Mouse (Mus musculus) spleen, adult 12 weeks (tissue): ENCODE data around the gene Nfia.

Source experiments
- DNase-seq: peaks from one replicate; pipeline ENCODE4 v3.0.0; 2022; ENCODE audit warnings: low spot score

Gene Nfia

DNA sequence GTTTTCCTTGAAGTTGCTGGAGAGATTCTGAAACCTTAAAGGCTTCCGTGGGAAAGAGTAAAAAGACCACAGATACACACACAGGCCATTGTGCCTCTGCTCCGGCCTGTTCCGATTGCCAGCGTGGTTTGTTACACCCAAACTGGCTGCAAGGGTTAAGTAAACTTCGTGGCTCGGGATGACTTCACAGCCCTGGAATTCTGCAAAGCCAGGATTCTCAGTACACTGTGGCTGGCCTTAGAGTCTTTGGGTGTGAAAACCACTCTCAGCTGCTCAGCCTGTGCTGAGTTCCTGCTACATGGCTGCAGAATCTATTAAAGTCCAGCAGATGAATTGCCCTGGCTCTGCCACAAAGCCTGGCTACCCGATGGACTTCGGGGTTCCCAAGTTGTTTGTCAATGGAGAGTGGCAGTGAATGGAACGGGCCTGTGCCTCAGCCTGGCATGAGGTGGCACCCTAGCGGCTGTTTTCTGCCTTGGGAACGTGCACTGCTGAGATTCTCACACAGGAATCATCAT is 231.6 kb downstream of the Nfia start:
- DNase-seq, result no peak

GRCm38 (mm10) chr4:98004986-98005385 is 232.5 kb downstream of the Nfia start:
- no peak for DNase-seq

GRCm38 (mm10) chr4:98008814-98009368 is 236.4 kb downstream of the Nfia start:
- no peak for DNase-seq

- DNase-seq, result no peak
Measured at GRCm38 (mm10) chr4:98009966-98010365, 237.4 kb downstream of the Nfia start.

DNA sequence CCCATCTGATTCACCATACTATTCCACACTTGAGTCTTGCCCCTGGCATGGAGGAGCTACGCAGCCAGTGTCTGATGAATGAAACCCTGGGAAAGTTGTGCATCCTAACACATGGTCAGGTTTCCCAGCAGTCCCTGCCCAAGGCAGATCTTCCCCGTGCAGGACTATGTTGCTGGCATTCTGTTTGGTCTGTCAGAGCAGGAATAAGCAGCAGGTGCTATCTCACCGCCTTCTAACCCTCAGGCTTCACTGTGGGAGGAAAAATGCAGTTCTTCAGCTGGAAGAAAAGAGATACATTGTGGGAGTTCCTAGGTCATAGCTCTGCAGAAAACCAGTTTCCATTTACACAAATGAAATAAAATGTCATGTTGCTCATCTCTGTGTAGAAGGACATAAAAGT is 247.3 kb downstream of the Nfia start:
- no peak for DNase-seq

GRCm38 (mm10) chr4:98020836-98021235 is 248.3 kb downstream of the Nfia start:
- no peak for DNase-seq

DNA sequence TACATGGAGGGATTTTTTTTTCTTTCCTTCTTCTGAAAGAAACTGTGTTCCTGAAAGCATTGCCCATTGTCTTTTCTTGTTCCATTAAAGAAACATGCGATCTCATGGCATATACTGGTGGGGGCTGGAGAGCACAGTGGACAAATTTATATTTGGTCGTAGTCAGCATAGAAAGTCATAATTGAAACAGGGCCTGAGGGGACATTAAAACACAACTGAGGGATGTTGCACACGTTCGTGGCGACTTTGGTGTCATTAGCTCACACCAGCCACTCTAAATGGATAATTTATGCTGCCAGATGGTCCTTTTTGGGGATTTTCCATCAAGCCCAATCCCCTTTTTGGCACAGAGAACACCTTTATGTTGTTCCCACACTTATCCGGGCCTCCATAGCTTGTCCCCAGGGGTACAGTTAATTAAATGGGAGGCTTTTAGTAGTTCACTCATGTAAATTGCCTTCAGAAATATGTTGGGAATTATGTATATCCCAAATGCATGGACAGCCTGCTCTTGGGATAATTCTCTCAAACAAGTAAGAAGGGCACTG is 250.8 kb downstream of the Nfia start:
- no peak for DNase-seq

DNA sequence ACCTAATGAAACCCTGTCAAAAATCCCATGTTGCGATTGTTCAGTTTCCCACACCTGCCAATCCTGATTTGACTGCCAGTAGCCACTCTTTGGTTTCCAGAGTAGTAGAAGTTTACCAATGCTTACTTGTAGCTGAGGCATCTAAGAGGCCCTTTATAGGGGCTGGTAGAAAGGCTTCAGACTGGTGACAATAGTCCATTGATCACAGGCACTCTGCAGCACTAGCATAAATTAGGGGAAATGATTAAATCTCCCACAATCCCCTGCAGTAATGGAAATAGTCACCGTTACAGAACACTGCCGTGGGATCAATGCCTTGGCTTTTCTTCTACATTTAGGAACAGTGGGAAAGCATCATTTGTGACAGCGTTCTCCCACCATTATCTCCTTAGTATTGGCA is 254.9 kb downstream of the Nfia start:
- DNase-seq, result no peak

DNA sequence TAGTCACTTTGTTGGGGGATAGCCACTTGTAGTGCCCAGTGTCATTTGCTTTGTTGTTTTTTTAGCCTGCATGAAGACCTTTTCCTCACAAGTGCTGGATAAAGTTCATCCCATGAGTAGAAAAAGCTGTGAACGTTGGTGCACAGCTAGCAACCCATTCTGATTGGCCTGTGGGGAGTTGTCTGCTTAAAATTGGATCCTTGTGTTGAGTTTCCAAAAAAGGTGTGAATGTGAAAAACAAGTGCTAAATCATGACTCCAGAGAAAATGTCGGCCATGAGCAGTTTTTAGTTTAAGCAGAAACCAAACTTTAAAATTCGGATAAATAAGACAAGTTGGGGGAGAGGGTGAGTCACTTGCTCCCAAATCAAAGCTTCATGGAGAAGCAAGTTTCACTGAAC is 259.3 kb downstream of the Nfia start:
- no peak for DNase-seq

- DNase-seq, result no peak
Measured at GRCm38 (mm10) chr4:98032332-98032731, 259.8 kb downstream of the Nfia start.

DNA sequence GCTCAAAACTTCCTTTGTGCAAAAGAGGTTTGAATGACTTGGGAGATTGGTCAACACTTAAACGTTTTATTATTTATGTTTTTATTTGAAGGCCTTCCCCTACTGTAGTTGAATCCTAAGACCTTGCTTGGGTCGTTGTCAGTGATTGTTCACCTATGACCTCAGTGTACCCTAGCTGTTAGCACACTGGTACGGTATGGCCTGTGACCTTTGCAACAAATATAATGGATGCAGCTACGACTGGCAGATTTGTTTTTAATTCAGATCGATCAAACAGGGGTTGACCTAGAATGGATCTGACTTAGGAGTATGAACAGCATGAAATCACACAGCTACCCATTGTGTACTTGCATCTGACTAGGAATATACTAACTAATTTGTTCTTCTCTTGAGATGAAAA is 266.6 kb downstream of the Nfia start:
- no peak for DNase-seq

- no peak for DNase-seq
Measured at GRCm38 (mm10) chr4:98040179-98040578, 267.6 kb downstream of the Nfia start.

- DNase-seq, result no peak
Measured at GRCm38 (mm10) chr4:98044611-98045010, 272.1 kb downstream of the Nfia start.

DNA sequence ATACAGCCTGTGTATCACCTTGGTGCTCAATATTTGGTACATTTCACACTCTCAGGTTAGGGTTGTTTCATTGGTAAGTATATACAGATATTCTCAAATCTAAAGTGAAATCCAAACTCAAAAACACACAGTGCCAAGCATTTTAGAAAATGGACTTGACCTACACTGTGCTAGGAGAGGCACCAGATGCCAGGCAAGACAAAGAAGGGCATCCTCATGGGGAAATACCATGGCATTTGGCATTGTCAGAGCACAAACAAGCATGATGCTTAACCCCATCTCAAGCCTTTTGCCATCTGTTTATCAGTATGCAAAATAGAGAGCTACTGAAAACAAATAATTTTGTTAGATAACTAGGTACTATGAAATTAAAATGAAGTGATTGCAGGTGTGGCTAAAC is 274.8 kb downstream of the Nfia start:
- DNase-seq, result no peak

- no peak for DNase-seq
Measured at GRCm38 (mm10) chr4:98049584-98049983, 277.1 kb downstream of the Nfia start.

- no peak for DNase-seq
Measured at GRCm38 (mm10) chr4:98050003-98050620, 277.6 kb downstream of the Nfia start.

GRCm38 (mm10) chr4:98050781-98051180 is 278.2 kb downstream of the Nfia start:
- no peak for DNase-seq

DNA sequence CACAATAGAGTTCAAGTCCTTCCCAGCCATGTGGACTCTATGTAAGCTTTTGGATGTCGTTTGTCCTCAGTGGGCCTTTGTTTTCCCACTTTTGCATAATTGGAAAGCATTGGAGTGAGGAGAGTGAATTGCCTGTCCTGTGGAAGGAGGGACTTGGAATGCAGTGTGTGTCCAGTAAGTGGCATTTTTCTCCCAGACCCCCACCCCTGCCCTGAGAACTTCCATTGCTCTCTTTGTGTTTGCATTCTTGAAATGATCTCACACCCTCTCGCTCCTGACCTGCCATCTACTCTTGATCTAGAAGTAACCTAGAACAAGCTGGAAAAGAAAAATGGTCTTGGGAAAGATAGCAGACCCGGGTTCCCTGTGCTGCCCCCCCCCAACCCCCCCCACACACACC is 278.8 kb downstream of the Nfia start:
- DNase-seq, result no peak

- DNase-seq, result no peak
Measured at GRCm38 (mm10) chr4:98055036-98055435, 282.5 kb downstream of the Nfia start.

DNA sequence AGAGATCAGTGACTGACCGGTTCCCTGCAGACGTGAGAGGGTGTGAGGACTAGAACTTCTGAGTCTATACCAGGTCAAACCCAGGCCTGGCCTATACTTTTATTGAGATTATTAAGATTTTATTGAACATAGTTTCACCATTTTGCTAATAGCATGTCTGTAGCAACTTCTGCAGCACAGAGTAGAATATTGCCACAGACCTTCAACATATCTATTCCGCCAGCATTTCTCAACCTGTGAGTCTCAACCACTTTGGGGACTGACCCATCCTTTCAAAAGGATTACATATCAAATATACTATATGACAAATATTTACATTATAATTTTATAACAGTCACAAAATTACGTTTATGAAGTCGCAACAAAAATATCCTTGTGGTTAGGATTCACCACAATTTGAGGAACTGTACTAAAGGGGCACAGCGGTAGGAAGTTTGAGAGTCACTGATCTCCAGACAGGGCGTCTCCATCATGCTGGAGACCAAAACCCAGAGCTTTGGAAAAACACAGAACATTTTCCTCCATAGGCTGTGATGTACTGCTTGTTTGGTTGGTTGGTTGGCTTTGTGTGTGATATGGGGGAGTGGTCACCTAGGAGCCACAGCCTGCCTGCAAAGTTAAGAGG is 284.0 kb downstream of the Nfia start:
- DNase-seq, result no peak

DNA sequence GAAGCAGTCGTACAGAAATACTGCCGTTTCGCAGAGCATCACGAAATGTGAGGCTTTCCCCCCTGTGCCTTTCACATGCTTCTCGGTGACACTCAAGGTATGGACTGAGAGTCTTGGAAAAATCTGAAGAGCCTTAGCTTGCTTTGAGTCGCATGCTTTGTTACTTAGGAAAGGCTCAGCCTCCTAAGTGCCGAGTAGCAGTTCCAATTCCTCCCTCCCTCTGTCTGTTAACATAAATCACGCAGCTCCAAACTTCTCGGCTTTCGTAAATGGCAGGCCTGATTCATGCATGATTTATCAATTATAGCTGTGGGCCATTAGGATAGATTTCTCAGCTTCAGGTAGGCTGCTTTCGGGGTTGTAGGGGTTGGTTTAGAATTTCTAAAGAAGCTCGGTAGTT is 284.7 kb downstream of the Nfia start:
- DNase-seq, result no peak

- DNase-seq, result no peak
Measured at GRCm38 (mm10) chr4:98057721-98058120, 285.2 kb downstream of the Nfia start.

DNA sequence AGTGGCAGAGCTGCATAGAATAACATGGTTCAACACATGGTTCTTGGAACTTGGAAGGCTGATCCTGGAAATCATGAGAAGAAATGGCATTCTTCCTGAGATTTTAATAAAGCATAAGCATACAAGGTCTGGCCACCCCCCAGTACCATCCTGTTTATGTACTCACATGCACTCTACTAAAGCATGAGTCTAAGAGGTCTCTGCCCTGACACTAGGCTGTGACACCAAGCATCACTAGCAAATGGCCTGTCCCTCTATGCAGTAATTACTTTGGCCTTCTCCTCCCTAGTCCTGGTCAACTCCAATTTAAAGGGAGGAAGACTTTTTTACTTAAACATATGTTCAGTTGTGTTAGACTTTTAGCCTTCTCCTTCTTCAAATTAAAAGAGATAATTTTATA is 285.6 kb downstream of the Nfia start:
- no peak for DNase-seq
